Mouse (Mus musculus) MEL (cell line): ENCODE results near the gene Col25a1.

ENCODE experiments used
- CTCF ChIP-seq, 3 experiments: IDR thresholded peaks in 2 of 3; conservative IDR thresholded peaks in 1 of 3; 2 replicates each; pipeline ENCODE4 v1.5.1; 2011 to 2012; ENCODE audit warnings: low read length in 3 of 3, low read depth in 2 of 3, mild to moderate bottlenecking in 2 of 3, improper control_type of control experiment in 1 of 3, inconsistent platforms in 1 of 3, mixed read lengths in 1 of 3, moderate library complexity in 1 of 3; ENCODE audit not compliant: control insufficient read depth in 1 of 3, insufficient read depth in 1 of 3, poor library complexity in 1 of 3, severe bottlenecking in 1 of 3
- E2F4 ChIP-seq: IDR thresholded peaks from 2 replicates; pipeline ENCODE4 v1.6.1; 2011; ENCODE audit warnings: low read depth, low read length, improper control_type of control experiment, borderline replicate concordance
- MAFK ChIP-seq: IDR thresholded peaks from 2 replicates; pipeline ENCODE4 v1.6.1; 2011; ENCODE audit warnings: low read depth, mild to moderate bottlenecking, low read length, improper control_type of control experiment, borderline replicate concordance
- MAX ChIP-seq: IDR thresholded peaks from 2 replicates; pipeline ENCODE4 v1.6.1; 2011; ENCODE audit warnings: low read length, improper control_type of control experiment
- MEF2A ChIP-seq: IDR thresholded peaks from 2 replicates; pipeline ENCODE4 v1.6.1; 2014; ENCODE audit warnings: low read depth, mild to moderate bottlenecking, inconsistent platforms, low read length, improper control_type of control experiment; ENCODE audit not compliant: poor library complexity, insufficient replicate concordance, severe bottlenecking; ENCODE audit errors: extremely low read depth
- NRF1 ChIP-seq: IDR thresholded peaks from 2 replicates; pipeline ENCODE4 v1.6.1; 2014; ENCODE audit warnings: low read depth, mild to moderate bottlenecking, inconsistent platforms, low read length, improper control_type of control experiment, moderate library complexity; ENCODE audit not compliant: poor library complexity, insufficient read depth, severe bottlenecking
- POLR2A ChIP-seq, 2 experiments: IDR thresholded peaks; 2 replicates each; pipeline ENCODE4 v1.6.1; 2011 to 2012; ENCODE audit warnings: low read length in 2 of 2, mild to moderate bottlenecking in 2 of 2, control low read depth in 1 of 2, improper control_type of control experiment in 1 of 2, low read depth in 1 of 2, moderate library complexity in 1 of 2; ENCODE audit not compliant: control insufficient read depth in 1 of 2, insufficient read depth in 1 of 2, poor library complexity in 1 of 2
- RAD21 ChIP-seq: IDR thresholded peaks from 2 replicates; pipeline ENCODE4 v1.6.1; 2011; ENCODE audit warnings: mild to moderate bottlenecking, low read depth, low read length, improper control_type of control experiment
- SMC3 ChIP-seq: IDR thresholded peaks from 2 replicates; pipeline ENCODE4 v1.6.1; 2011; ENCODE audit warnings: low read depth, low read length, improper control_type of control experiment
- TCF12 ChIP-seq: IDR thresholded peaks from 2 replicates; pipeline ENCODE4 v1.6.1; 2014; ENCODE audit warnings: low read depth, mild to moderate bottlenecking, inconsistent platforms, low read length, improper control_type of control experiment, moderate library complexity
- ZMIZ1 ChIP-seq: IDR thresholded peaks from 2 replicates; pipeline ENCODE4 v1.6.1; 2012; ENCODE audit warnings: low read depth, mild to moderate bottlenecking, inconsistent platforms, low read length, improper control_type of control experiment, moderate library complexity
- ZNF384 ChIP-seq: IDR thresholded peaks from 2 replicates; pipeline ENCODE4 v1.6.1; 2012; ENCODE audit warnings: low read depth, mild to moderate bottlenecking, inconsistent platforms, low read length, improper control_type of control experiment

DNA sequence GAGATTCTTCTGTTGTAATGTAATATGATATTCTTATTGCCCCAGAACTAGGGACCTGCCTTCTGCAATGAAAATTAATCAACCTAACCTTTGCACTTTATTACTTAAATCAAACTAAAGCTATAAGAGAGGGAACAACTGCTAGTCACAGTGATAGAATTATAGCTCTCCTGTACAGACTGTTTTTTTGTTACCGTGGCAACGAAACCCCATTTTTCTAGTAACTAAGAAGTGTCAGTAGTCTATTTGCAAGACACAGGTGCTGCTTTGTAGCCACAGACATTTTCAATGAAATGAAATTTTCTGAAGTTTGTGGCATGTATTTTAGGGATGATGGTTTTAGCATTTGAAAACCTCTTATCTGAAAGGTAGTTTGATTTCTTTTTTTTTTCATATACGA is 85.3 kb downstream of the Col25a1 start:
- TF ChIP-seq RAD21 (no peak), TCF12 (no peak), ZMIZ1 (no peak), CTCF (IDR thresholded peaks at IDR 0.05 in 2 of 3, conservative IDR thresholded peaks at IDR 0.05 in 1 of 3; ENCODE audit: control insufficient read depth in 1 of 3, insufficient read depth in 1 of 3, low read depth in 2 of 3, low read length in 3 of 3, poor library complexity in 1 of 3, severe bottlenecking in 1 of 3) (no peak), E2F4 (no peak), MAX (no peak), SMC3 (no peak), NRF1 (no peak), POLR2A (IDR thresholded peaks at IDR 0.05; ENCODE audit: control insufficient read depth in 1 of 2, insufficient read depth in 1 of 2, low read depth in 1 of 2, low read length in 2 of 2, poor library complexity in 1 of 2) (no peak), MAFK (no peak), MEF2A (no peak), ZNF384 (no peak)
